Mouse (Mus musculus): ENCODE measurements at regions not wholly inside any gene's neighbourhood (a gene's known extent, or its start where the extent isn't known, plus 50 kb on each side); places are given as distances from the start of the nearest gene placed in this dataset.

DNA sequence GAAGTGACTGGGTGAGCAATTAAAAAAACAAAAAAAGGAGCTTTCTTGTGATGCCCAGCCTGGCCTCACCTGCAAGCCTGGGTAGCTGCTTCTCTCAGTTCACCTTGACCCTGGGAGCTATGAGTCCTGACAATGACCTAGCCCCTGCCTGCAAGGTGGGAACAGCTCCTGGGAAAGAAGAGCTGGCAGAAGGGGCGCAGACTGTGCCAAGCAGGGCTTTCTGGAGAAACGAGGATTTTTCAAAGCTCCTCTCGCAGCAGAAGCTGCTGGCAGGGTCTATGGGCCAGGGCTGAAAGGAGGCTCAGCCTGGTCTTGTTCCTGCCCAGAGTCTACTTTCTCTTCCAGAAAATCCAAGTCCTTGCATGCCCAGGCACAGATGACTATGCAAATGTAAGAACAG is 380.4 kb downstream of the Zfp536 start:
- no peak overlapping the region for H3K4me3 ChIP-seq (ENCODE audit: control insufficient read depth in 1 of 2, insufficient read depth in 1 of 2, low read depth in 1 of 2, low read length in 2 of 2)
- no peaks in the 10 kb centered on the region for H3K36me3 ChIP-seq (ENCODE audit: control insufficient read depth, insufficient read depth, low read length)
- H3K27ac ChIP-seq (replicated peaks in 1 of 2; ENCODE audit: control insufficient read depth in 1 of 2, insufficient read depth in 1 of 2, low read depth in 2 of 2, low read length in 2 of 2): no peak overlapping the region
- peaks cover 3 to 8% of the 10 kb centered on the region in 2 experiments; a peak in 3 of 4 replicates for H3K4me1 ChIP-seq (ENCODE audit: control insufficient read depth in 2 of 2, insufficient read depth in 2 of 2, low read length in 2 of 2)
- no peak for ATAC-seq (ENCODE audit: insufficient number of reproducible peaks, insufficient read depth, low FRiP score, low read depth)
- WGBS: 73% methylated on average over 3 of the region's 3 CpGs
- H3K9ac ChIP-seq (ENCODE audit: low read length): no peak overlapping the region
- no peaks in the 10 kb centered on the region for H3K27me3 ChIP-seq (ENCODE audit: control insufficient read depth, insufficient read depth, low read length)
- no peak overlapping the region for H3K4me2 ChIP-seq (ENCODE audit: low read length)
- H3K9me3 ChIP-seq (ENCODE audit: control insufficient read depth, low read length): no peaks in the 10 kb centered on the region

GRCm38 (mm10) chr7:37394965-37395426 is 378.4 kb downstream of the Zfp536 start:
- Histone ChIP-seq H3K36me3 (ENCODE audit: control insufficient read depth, insufficient read depth, low read length) (no peaks in the 10 kb centered on the region), H3K27ac (replicated peaks in 1 of 2; ENCODE audit: control insufficient read depth in 1 of 2, insufficient read depth in 1 of 2, low read depth in 2 of 2, low read length in 2 of 2) (no peak overlapping the region), H3K9ac (ENCODE audit: low read length) (no peak overlapping the region), H3K9me3 (ENCODE audit: control insufficient read depth, low read length) (no peaks in the 10 kb centered on the region), H3K27me3 (ENCODE audit: control insufficient read depth, insufficient read depth, low read length) (no peaks in the 10 kb centered on the region), H3K4me2 (ENCODE audit: low read length) (no peak overlapping the region), H3K4me3 (ENCODE audit: control insufficient read depth in 1 of 2, insufficient read depth in 1 of 2, low read depth in 1 of 2, low read length in 2 of 2) (no peak overlapping the region), H3K4me1 (ENCODE audit: control insufficient read depth in 2 of 2, insufficient read depth in 2 of 2, low read length in 2 of 2) (peaks cover 3 to 8% of the 10 kb centered on the region in 2 experiments; a peak in 3 of 4 replicates)
- WGBS: 48% methylated on average over 8 of the region's 8 CpGs
- no peak for ATAC-seq (ENCODE audit: insufficient number of reproducible peaks, insufficient read depth, low FRiP score, low read depth)

GRCm38 (mm10) chr7:37395881-37396513 is 377.4 kb downstream of the Zfp536 start:
- ATAC-seq (ENCODE audit: insufficient number of reproducible peaks, insufficient read depth, low FRiP score, low read depth): no peak
- Histone ChIP-seq H3K27ac (replicated peaks in 1 of 2; ENCODE audit: control insufficient read depth in 1 of 2, insufficient read depth in 1 of 2, low read depth in 2 of 2, low read length in 2 of 2) (no peak overlapping the region), H3K4me2 (ENCODE audit: low read length) (no peak overlapping the region), H3K27me3 (ENCODE audit: control insufficient read depth, insufficient read depth, low read length) (no peaks in the 10 kb centered on the region), H3K9ac (ENCODE audit: low read length) (no peak overlapping the region), H3K4me3 (ENCODE audit: control insufficient read depth in 1 of 2, insufficient read depth in 1 of 2, low read depth in 1 of 2, low read length in 2 of 2) (no peak overlapping the region), H3K9me3 (ENCODE audit: control insufficient read depth, low read length) (no peaks in the 10 kb centered on the region), H3K4me1 (ENCODE audit: control insufficient read depth in 2 of 2, insufficient read depth in 2 of 2, low read length in 2 of 2) (peaks cover 3 to 8% of the 10 kb centered on the region in 2 experiments; a peak in 3 of 4 replicates), H3K36me3 (ENCODE audit: control insufficient read depth, insufficient read depth, low read length) (no peaks in the 10 kb centered on the region)
- 80% methylated on average over 13 of the region's 13 CpGs for WGBS

GRCm38 (mm10) chr7:37403483-37403882 is 370.0 kb downstream of the Zfp536 start:
- no peak overlapping the region for H3K4me3 ChIP-seq (ENCODE audit: control insufficient read depth in 1 of 2, insufficient read depth in 1 of 2, low read depth in 1 of 2, low read length in 2 of 2)
- no peak for ATAC-seq (ENCODE audit: insufficient number of reproducible peaks, insufficient read depth, low FRiP score, low read depth)
- H3K4me2 ChIP-seq (ENCODE audit: low read length): no peak overlapping the region
- no peak overlapping the region for H3K27ac ChIP-seq (replicated peaks in 1 of 2; ENCODE audit: control insufficient read depth in 1 of 2, insufficient read depth in 1 of 2, low read depth in 2 of 2, low read length in 2 of 2)
- no peaks in the 10 kb centered on the region for H3K27me3 ChIP-seq (ENCODE audit: control insufficient read depth, insufficient read depth, low read length)
- H3K9ac ChIP-seq (ENCODE audit: low read length): no peak overlapping the region
- H3K4me1 ChIP-seq (ENCODE audit: control insufficient read depth in 2 of 2, insufficient read depth in 2 of 2, low read length in 2 of 2): no peaks in the 10 kb centered on the region
- 93% methylated on average over 2 of the region's 2 CpGs for WGBS
- no peaks in the 10 kb centered on the region for H3K9me3 ChIP-seq (ENCODE audit: control insufficient read depth, low read length)
- H3K36me3 ChIP-seq (ENCODE audit: control insufficient read depth, insufficient read depth, low read length): no peaks in the 10 kb centered on the region

GRCm38 (mm10) chr7:37413350-37413749 is 360.1 kb downstream of the Zfp536 start:
- H3K4me3 ChIP-seq (ENCODE audit: control insufficient read depth in 1 of 2, insufficient read depth in 1 of 2, low read depth in 1 of 2, low read length in 2 of 2): no peak overlapping the region
- no peaks in the 10 kb centered on the region for H3K36me3 ChIP-seq (ENCODE audit: control insufficient read depth, insufficient read depth, low read length)
- 73% methylated on average over 4 of the region's 4 CpGs for WGBS
- H3K27ac ChIP-seq (replicated peaks in 1 of 2; ENCODE audit: control insufficient read depth in 1 of 2, insufficient read depth in 1 of 2, low read depth in 2 of 2, low read length in 2 of 2): no peak overlapping the region
- ATAC-seq (ENCODE audit: insufficient number of reproducible peaks, insufficient read depth, low FRiP score, low read depth): no peak
- H3K9ac ChIP-seq (ENCODE audit: low read length): no peak overlapping the region
- H3K9me3 ChIP-seq (ENCODE audit: control insufficient read depth, low read length): no peaks in the 10 kb centered on the region
- no peak overlapping the region for H3K4me2 ChIP-seq (ENCODE audit: low read length)
- H3K4me1 ChIP-seq (ENCODE audit: control insufficient read depth in 2 of 2, insufficient read depth in 2 of 2, low read length in 2 of 2): no peaks in the 10 kb centered on the region
- H3K27me3 ChIP-seq (ENCODE audit: control insufficient read depth, insufficient read depth, low read length): no peaks in the 10 kb centered on the region

GRCm38 (mm10) chr7:37421704-37422103 is 351.7 kb downstream of the Zfp536 start:
- Histone ChIP-seq H3K4me2 (ENCODE audit: low read length) (no peak overlapping the region), H3K4me3 (ENCODE audit: control insufficient read depth in 1 of 2, insufficient read depth in 1 of 2, low read depth in 1 of 2, low read length in 2 of 2) (no peak overlapping the region), H3K27ac (replicated peaks in 1 of 2; ENCODE audit: control insufficient read depth in 1 of 2, insufficient read depth in 1 of 2, low read depth in 2 of 2, low read length in 2 of 2) (no peak overlapping the region), H3K9ac (ENCODE audit: low read length) (no peak overlapping the region), H3K27me3 (ENCODE audit: control insufficient read depth, insufficient read depth, low read length) (no peaks in the 10 kb centered on the region), H3K9me3 (ENCODE audit: control insufficient read depth, low read length) (no peaks in the 10 kb centered on the region), H3K4me1 (ENCODE audit: control insufficient read depth in 2 of 2, insufficient read depth in 2 of 2, low read length in 2 of 2) (no peaks in the 10 kb centered on the region), H3K36me3 (ENCODE audit: control insufficient read depth, insufficient read depth, low read length) (no peaks in the 10 kb centered on the region)
- WGBS: 76% methylated on average over 10 of the region's 10 CpGs
- ATAC-seq (ENCODE audit: insufficient number of reproducible peaks, insufficient read depth, low FRiP score, low read depth): no peak
